Mouse (Mus musculus): ENCODE results near the gene 4430402I18Rik.

GRCm38 (mm10) chr19:28929034-28929433 lies 38.6 kb downstream of the 4430402I18Rik start:
- TF ChIP-seq CTCF (IDR thresholded peaks at IDR 0.05; ENCODE audit: low read depth, low read length) (no peak), POLR2A (IDR thresholded peaks at IDR 0.05; ENCODE audit: borderline replicate concordance, low read depth, low read length) (no peak)
